Mouse (Mus musculus): ENCODE data around the gene Pgpep1. TPM values are rescaled to one million over a fixed set of nuclear protein-coding genes. Genes with fewer than 3 reads are reported as not detected.

Gene Pgpep1
- total RNA-seq, 2 experiments from 2014 or later, result 20.0 to 23.3 TPM

- DNase-seq (ENCODE audit: low spot score in 2 of 2), result no peak
These were observed 3.5 kb upstream of the Pgpep1 start for GRCm38 (mm10) chr8:70663691-70664090.

DNA sequence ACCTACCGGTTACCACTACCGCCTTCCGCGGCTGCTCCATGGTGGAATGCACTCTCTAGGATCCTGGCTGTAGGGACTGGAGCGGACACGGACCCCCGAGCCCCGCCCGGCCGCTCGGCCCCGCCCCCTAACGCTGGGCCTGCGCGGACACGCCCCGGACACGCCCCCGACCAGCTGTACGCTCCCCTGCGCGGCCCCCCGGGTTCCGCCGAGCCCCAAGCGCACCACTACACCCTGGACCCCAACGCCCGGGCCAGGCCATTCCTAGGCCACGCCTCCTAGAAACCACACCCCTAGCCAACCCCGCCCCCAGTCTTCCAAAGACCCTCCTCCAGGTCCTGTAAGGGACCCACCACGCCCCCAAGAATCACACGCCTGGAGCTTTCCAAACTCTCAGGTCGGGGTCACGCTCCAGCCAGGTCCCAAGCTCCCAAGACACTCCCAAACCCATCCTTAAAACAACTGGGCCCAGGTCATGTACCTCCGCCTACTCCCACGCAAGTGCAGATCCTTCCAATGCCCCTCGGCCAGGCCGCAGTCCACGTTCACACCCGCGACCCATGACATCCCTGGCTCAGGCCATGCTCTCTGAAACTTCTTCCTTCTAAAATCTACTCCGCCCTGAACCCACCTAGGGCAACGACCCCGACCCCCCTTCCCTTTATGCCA is 450 bp downstream of the Pgpep1 start:
- DNase-seq (ENCODE audit: low spot score in 2 of 2), result peak; percentile 43 to 73

DNA sequence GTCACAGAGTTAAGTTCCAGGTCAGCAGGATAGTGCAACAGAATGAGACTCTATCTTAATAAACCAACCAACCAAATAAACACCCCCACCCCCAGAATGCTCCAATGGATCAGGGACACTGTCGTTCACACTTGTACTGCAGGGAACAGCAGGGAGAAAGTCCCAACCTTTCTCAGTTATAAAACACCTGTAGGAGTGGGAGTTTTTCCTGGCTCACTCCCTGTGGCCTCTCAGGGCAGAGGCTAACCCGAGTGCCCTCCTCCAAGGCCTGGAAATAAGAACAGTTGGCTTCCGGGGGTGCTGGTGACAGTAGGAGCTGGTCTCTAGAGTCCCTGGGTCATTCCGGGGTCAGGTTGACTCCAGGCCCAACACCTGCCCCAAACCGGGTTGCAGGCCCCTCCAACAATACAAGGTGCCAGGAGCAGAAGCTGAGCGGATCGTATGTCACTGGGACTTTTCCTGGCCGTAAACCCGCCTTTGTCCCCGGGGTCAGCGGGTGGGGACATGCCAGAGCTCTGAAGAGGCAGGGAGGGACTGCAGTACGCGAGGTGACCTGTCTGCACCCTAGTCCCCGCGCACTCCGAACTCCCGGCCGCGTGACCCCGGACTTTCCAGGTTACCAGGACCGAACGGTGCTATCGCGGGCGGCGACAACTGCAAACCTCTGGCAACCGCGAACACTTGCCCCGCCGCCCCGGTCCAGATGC is 1.1 kb downstream of the Pgpep1 start:
- DNase-seq (ENCODE audit: low spot score in 2 of 2), result no peak

DNA sequence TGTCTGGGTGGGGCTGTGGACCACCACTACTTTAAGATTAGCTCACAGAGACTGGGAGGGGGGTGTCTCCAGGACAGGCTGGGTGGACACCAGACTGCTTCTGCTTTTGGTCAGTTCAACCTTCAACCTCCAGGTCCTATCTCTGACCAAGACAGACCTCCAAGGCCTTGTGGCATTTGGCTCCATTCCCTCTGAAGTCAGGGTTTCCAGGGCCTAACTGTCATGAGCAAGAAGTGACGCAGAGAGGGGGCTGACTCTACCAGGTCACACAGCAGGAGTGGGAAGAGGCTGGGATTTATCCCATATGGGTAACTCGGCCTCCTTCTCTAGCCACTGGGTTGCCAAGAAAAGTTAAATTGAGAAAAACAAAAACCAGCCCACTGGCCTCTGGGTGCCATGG is 2.4 kb downstream of the Pgpep1 start:
- no peak for DNase-seq (ENCODE audit: low spot score in 2 of 2)

- no peak for DNase-seq (ENCODE audit: low spot score in 2 of 2)
These were observed 3.0 kb downstream of the Pgpep1 start for GRCm38 (mm10) chr8:70657214-70657613.

- no peak for DNase-seq (ENCODE audit: low spot score in 2 of 2)
These were observed 3.9 kb downstream of the Pgpep1 start for GRCm38 (mm10) chr8:70656193-70656790.

- DNase-seq (ENCODE audit: low spot score in 2 of 2), result no peak
These were observed 4.7 kb downstream of the Pgpep1 start for GRCm38 (mm10) chr8:70655469-70655868.

- no peak for DNase-seq (ENCODE audit: low spot score in 2 of 2)
These were observed 6.1 kb downstream of the Pgpep1 start for GRCm38 (mm10) chr8:70654121-70654520.

- DNase-seq (ENCODE audit: low spot score in 2 of 2), result peak in 1 of 2 experiments; percentile 39
These were observed 7.0 kb downstream of the Pgpep1 start for GRCm38 (mm10) chr8:70653226-70653625.

DNA sequence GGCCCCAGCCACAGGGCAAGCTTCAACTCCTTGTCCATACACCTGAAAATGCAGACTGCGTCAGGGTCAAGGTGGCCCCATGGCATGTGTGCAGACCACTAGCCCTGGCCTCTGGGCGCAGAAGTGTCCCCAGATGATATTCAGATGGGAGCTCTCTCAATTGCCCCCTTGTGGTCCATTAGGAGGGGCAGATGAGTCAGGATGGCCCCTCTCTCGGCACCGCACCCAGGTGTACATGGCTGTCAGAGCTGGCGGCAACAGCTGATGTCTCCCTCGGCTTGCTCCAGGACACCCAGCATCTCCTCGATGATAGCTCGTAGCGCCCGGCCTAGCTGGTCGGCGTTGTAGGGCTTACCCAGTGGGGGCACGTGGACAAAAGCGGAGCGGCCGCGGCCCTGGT is 9.8 kb downstream of the Pgpep1 start:
- DNase-seq (ENCODE audit: low spot score in 2 of 2), result no peak

- peak in 1 of 2 experiments; percentile 60 for DNase-seq (ENCODE audit: low spot score in 2 of 2)
These were observed 10.9 kb downstream of the Pgpep1 start for GRCm38 (mm10) chr8:70649324-70649723.

- no peak for DNase-seq (ENCODE audit: low spot score in 2 of 2)
These were observed 11.3 kb downstream of the Pgpep1 start for GRCm38 (mm10) chr8:70648921-70649320.

- DNase-seq (ENCODE audit: low spot score in 2 of 2), result no peak
These were observed 12.1 kb downstream of the Pgpep1 start for GRCm38 (mm10) chr8:70648164-70648442.

DNA sequence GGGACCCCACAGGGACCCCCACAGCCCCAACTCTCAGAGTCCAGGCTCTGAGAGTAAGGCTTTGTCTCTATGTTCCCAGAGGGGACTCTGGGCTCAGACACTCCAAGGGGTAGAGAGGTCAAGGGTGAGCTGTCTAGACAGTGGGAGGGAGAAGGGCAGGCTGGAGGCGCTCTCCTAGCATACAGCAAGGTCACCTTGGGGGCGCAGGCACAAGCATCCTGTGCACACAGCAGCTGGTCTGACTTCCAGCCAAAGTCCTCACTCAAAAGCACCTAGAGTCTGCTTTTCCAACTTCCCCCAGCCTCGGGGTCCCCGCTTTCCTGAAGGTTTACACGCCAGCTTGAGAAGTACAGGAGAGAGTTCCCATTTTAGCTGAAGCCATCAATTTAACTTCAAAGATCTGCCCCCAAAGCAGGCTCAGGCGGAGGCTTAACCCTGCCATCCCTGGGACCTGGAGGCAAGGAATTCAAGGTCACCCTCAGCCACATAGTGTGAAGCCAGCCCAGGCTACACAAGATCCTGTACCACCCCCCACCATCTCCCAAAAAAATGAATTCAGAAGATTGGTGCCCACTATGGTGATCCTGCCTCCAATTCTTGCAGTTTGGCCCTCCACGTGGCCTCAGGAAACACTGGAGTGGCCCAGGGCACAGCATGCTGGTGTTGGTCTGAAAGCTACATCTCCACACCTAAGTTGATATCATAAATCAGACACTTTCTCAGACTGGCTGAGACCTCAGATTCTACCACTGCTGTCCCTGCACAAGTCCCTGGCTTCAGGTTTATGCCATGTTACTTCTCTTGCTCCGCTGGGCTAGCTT is 12.6 kb downstream of the Pgpep1 start:
- DNase-seq (ENCODE audit: low spot score in 2 of 2), result no peak

DNA sequence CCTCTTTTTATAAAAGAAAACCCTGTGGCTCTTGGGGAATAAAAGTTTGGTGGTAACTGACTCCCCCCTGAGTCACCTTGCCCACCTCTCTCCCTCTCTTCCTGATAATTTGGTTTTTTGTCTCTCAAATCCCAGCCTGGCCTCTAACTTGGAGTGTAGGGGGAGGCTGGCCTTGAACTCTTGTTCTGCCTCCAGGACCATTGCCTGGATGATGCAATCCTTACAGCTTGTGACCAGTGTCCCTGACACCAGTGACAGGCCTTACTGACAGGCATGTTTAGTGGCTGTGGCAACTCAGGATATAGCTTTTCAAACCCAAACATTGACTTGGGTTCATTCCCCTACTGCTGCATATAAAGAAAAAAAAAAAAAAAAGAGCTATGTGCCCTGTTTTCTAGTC is 13.4 kb downstream of the Pgpep1 start:
- DNase-seq (ENCODE audit: low spot score in 2 of 2), result no peak

GRCm38 (mm10) chr8:70646369-70646768 is 13.8 kb downstream of the Pgpep1 start:
- no peak for DNase-seq (ENCODE audit: low spot score in 2 of 2)

GRCm38 (mm10) chr8:70645501-70646224 is 14.5 kb downstream of the Pgpep1 start:
- no peak for DNase-seq (ENCODE audit: low spot score in 2 of 2)

DNA sequence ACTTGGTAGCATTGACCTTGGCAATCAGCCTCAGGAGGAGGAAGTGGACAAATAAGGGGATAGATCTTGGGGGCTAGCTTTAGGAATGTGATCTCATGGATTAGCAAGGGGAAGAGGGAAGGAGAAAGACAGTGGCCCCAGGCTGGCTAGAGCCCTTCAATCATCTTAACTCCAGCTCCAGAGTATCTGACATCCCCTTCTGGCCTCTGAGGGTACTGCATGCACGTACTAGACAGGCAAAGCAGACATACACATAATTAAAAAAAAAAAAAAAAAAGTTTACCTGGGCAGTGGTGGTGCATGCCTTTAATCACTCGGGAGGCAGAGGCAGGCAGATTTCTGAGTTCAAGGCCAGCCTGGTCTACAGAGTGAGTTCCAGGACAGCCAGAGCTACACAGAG is 16.1 kb downstream of the Pgpep1 start:
- DNase-seq (ENCODE audit: low spot score in 2 of 2), result no peak

DNA sequence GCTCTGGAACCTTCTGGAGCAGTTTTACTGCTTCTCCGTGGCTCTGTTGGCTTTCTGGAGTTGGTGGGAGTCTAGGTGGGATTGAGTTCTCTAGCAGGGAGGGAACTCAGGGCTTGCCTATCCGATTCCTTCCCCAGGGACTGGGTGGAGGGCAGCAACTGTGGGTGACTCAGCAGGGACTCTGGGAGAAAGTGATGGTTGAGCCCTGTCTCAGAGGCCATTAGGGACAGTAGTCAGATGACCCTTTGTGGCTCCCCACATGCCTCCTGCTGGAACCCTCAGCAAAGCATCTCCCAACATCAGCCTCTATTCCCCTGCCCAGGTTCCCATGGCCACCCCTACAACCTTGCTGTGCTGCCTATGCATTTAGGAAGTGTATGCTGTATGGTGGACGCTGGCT is 17.2 kb downstream of the Pgpep1 start:
- no peak for DNase-seq (ENCODE audit: low spot score in 2 of 2)

GRCm38 (mm10) chr8:70638752-70639151 is 21.4 kb downstream of the Pgpep1 start:
- no peak for DNase-seq (ENCODE audit: low spot score in 2 of 2)

GRCm38 (mm10) chr8:70636838-70637237 is 23.4 kb downstream of the Pgpep1 start:
- DNase-seq (ENCODE audit: low spot score in 2 of 2), result no peak
